Mouse (Mus musculus): ENCODE data around the gene Adm2. TPM values are rescaled to one million over a fixed set of nuclear protein-coding genes. Genes with fewer than 3 reads are reported as not detected.

Gene Adm2
- polyA plus RNA-seq, 1 experiment from 2014 or later, result 0.64 TPM

GRCm38 (mm10) chr15:89356372-89356771 is 33.9 kb downstream of the Adm2 start:
- ATAC-seq (ENCODE audit: low read depth), result peak; percentile 87
- Histone ChIP-seq H3K36me3 (ENCODE audit: control insufficient read depth, insufficient read depth, low read length) (peaks cover 32% of the 10 kb centered on the region), H3K9ac (ENCODE audit: low read length) (peak overlapping the region; percentile 88), H3K4me3 (ENCODE audit: low read length) (peak overlapping the region; percentile 74), H3K27ac (ENCODE audit: low read length) (peak overlapping the region; percentile 93), H3K9me3 (ENCODE audit: control insufficient read depth, low read length) (no peaks in the 10 kb centered on the region), H3K4me1 (replicated peaks; ENCODE audit: control insufficient read depth, insufficient read depth, low read length) (peaks cover 15% of the 10 kb centered on the region), H3K27me3 (ENCODE audit: control insufficient read depth, insufficient read depth, low read depth, low read length) (no peaks in the 10 kb centered on the region), H3K4me2 (ENCODE audit: low read depth, low read length) (peak overlapping the region; percentile 71)
- under 1% methylated on average over 15 of the region's 15 CpGs for WGBS

DNA sequence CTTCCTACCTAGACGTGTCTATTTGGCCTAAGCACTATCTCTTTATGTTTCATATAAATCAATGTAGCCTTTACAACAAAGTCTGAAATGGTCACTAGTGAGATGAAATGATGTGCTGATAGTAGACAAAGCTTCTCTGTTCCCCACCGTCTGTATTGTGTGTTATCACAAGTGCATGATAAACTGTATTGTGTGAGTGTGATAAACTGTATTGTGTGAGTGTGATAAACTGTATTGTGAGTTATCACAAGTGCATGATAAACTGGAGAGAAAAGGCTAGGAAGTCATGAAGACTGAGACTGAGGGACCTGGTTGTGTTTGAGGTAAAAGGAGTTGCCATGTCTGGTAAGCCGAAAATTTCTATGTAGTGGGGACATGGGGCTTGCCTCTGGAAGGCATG is 36.3 kb downstream of the Adm2 start:
- 62% methylated on average over 3 of the region's 3 CpGs for WGBS
- no peak overlapping the region for H3K9ac ChIP-seq (ENCODE audit: low read length)
- no peaks in the 10 kb centered on the region for H3K9me3 ChIP-seq (ENCODE audit: control insufficient read depth, low read length)

GRCm38 (mm10) chr15:89363051-89363450 is 40.5 kb downstream of the Adm2 start:
- H3K4me3 ChIP-seq (ENCODE audit: low read length), result no peak overlapping the region
- no peak overlapping the region for H3K4me2 ChIP-seq (ENCODE audit: low read depth, low read length)
- no peaks in the 10 kb centered on the region for H3K27me3 ChIP-seq (ENCODE audit: control insufficient read depth, insufficient read depth, low read depth, low read length)
- no peak overlapping the region for H3K9ac ChIP-seq (ENCODE audit: low read length)
- peaks cover 67% of the 10 kb centered on the region for H3K36me3 ChIP-seq (ENCODE audit: control insufficient read depth, insufficient read depth, low read length)
- no peaks in the 10 kb centered on the region for H3K9me3 ChIP-seq (ENCODE audit: control insufficient read depth, low read length)
- ATAC-seq (ENCODE audit: low read depth), result peak; percentile 68
- H3K27ac ChIP-seq (ENCODE audit: low read length), result no peak overlapping the region
- WGBS, result 70% methylated on average over 7 of the region's 7 CpGs
- no peaks in the 10 kb centered on the region for H3K4me1 ChIP-seq (replicated peaks; ENCODE audit: control insufficient read depth, insufficient read depth, low read length)

More for the DNA sequence above, 36.3 kb downstream of the Adm2 start:
- H3K4me2 ChIP-seq (ENCODE audit: low read depth, low read length), result no peak overlapping the region
- peaks cover 15% of the 10 kb centered on the region for H3K4me1 ChIP-seq (replicated peaks; ENCODE audit: control insufficient read depth, insufficient read depth, low read length)
- H3K27ac ChIP-seq (ENCODE audit: low read length), result no peak overlapping the region
- H3K27me3 ChIP-seq (ENCODE audit: control insufficient read depth, insufficient read depth, low read depth, low read length), result no peaks in the 10 kb centered on the region
- peaks cover 28% of the 10 kb centered on the region for H3K36me3 ChIP-seq (ENCODE audit: control insufficient read depth, insufficient read depth, low read length)
- ATAC-seq (ENCODE audit: low read depth), result no peak
- no peak overlapping the region for H3K4me3 ChIP-seq (ENCODE audit: low read length)

GRCm38 (mm10) chr15:89365141-89365551 is 42.6 kb downstream of the Adm2 start:
- no peaks in the 10 kb centered on the region for H3K9me3 ChIP-seq (ENCODE audit: control insufficient read depth, low read length)
- no peak overlapping the region for H3K9ac ChIP-seq (ENCODE audit: low read length)
- no peak overlapping the region for H3K4me3 ChIP-seq (ENCODE audit: low read length)
- ATAC-seq (ENCODE audit: low read depth), result no peak
- peaks cover 82% of the 10 kb centered on the region for H3K36me3 ChIP-seq (ENCODE audit: control insufficient read depth, insufficient read depth, low read length)
- no peak overlapping the region for H3K27ac ChIP-seq (ENCODE audit: low read length)
- H3K4me2 ChIP-seq (ENCODE audit: low read depth, low read length), result no peak overlapping the region
- H3K27me3 ChIP-seq (ENCODE audit: control insufficient read depth, insufficient read depth, low read depth, low read length), result no peaks in the 10 kb centered on the region
- no peaks in the 10 kb centered on the region for H3K4me1 ChIP-seq (replicated peaks; ENCODE audit: control insufficient read depth, insufficient read depth, low read length)
- WGBS, result 91% methylated on average over 4 of the region's 4 CpGs

- no peak for ATAC-seq (ENCODE audit: low read depth)
- H3K4me3 ChIP-seq (ENCODE audit: low read length), result no peak overlapping the region
- H3K4me1 ChIP-seq (replicated peaks; ENCODE audit: control insufficient read depth, insufficient read depth, low read length), result peaks cover 13% of the 10 kb centered on the region
- WGBS, result 90% methylated on average over 13 of the region's 13 CpGs
- no peak overlapping the region for H3K4me2 ChIP-seq (ENCODE audit: low read depth, low read length)
- peaks cover 11% of the 10 kb centered on the region for H3K27me3 ChIP-seq (ENCODE audit: control insufficient read depth, insufficient read depth, low read depth, low read length)
- peaks cover 46% of the 10 kb centered on the region for H3K36me3 ChIP-seq (ENCODE audit: control insufficient read depth, insufficient read depth, low read length)
- H3K9ac ChIP-seq (ENCODE audit: low read length), result no peak overlapping the region
- H3K9me3 ChIP-seq (ENCODE audit: control insufficient read depth, low read length), result no peaks in the 10 kb centered on the region
- H3K27ac ChIP-seq (ENCODE audit: low read length), result no peak overlapping the region
Measured at GRCm38 (mm10) chr15:89372068-89372467, 49.5 kb downstream of the Adm2 start.

DNA sequence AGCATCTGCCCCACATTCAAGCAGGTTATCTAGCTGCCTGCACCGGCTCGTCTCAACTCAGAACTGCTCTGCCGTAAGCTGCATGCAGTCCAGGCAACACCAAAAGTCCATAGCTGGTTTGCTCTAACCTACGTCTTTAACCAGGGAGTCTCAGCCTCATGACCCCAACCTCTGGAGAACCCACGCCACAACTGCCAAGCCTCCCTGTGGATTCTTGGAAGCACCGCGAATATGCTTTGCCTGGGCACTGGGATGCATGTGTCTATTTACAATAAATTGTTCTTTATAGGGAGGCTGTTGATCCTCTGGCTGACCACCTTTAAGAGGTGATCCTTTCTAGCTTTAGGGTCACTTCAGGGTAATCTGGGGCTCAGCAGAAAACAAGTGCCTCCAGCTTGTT is 50.0 kb downstream of the Adm2 start:
- H3K4me3 ChIP-seq (ENCODE audit: low read length), result peak overlapping the region; percentile 81
- H3K36me3 ChIP-seq (ENCODE audit: control insufficient read depth, insufficient read depth, low read length), result peaks cover 42% of the 10 kb centered on the region
- 79% methylated on average over 7 of the region's 7 CpGs for WGBS
- H3K9ac ChIP-seq (ENCODE audit: low read length), result peak overlapping the region; percentile 91
- ATAC-seq (ENCODE audit: low read depth), result no peak
- H3K9me3 ChIP-seq (ENCODE audit: control insufficient read depth, low read length), result no peaks in the 10 kb centered on the region
- H3K27ac ChIP-seq (ENCODE audit: low read length), result no peak overlapping the region
- H3K27me3 ChIP-seq (ENCODE audit: control insufficient read depth, insufficient read depth, low read depth, low read length), result peaks cover 15% of the 10 kb centered on the region
- no peak overlapping the region for H3K4me2 ChIP-seq (ENCODE audit: low read depth, low read length)
- H3K4me1 ChIP-seq (replicated peaks; ENCODE audit: control insufficient read depth, insufficient read depth, low read length), result peaks cover 15% of the 10 kb centered on the region

GRCm38 (mm10) chr15:89373027-89373761 is 50.7 kb downstream of the Adm2 start:
- H3K4me1 ChIP-seq (replicated peaks; ENCODE audit: control insufficient read depth, insufficient read depth, low read length), result peaks cover 16% of the 10 kb centered on the region
- ATAC-seq (ENCODE audit: low read depth), result peak; percentile 90
- peaks cover 36% of the 10 kb centered on the region for H3K36me3 ChIP-seq (ENCODE audit: control insufficient read depth, insufficient read depth, low read length)
- H3K4me2 ChIP-seq (ENCODE audit: low read depth, low read length), result peak overlapping the region; percentile 94
- peak overlapping the region; percentile 91 for H3K9ac ChIP-seq (ENCODE audit: low read length)
- H3K27me3 ChIP-seq (ENCODE audit: control insufficient read depth, insufficient read depth, low read depth, low read length), result peaks cover 22% of the 10 kb centered on the region
- H3K27ac ChIP-seq (ENCODE audit: low read length), result peak overlapping the region; percentile 97
- WGBS, result 1% methylated on average over 35 of the region's 35 CpGs
- H3K9me3 ChIP-seq (ENCODE audit: control insufficient read depth, low read length), result no peaks in the 10 kb centered on the region
- peak overlapping the region; percentile 81 for H3K4me3 ChIP-seq (ENCODE audit: low read length)

GRCm38 (mm10) chr15:89373762-89374248 is 51.3 kb downstream of the Adm2 start, which contains the start of gene Sco2:
Gene Sco2 (minus strand): TSS chr15:89373846.
- H3K27ac ChIP-seq (ENCODE audit: low read length), result peak within 1 kb of the TSS; percentile 97
- H3K36me3 ChIP-seq (ENCODE audit: control insufficient read depth, insufficient read depth, low read length), result peaks cover 31% of the 10 kb centered on the region
- peak within 1 kb of the TSS; percentile 94 for H3K4me2 ChIP-seq (ENCODE audit: low read depth, low read length)
- peak within 1 kb of the TSS; percentile 81 for H3K4me3 ChIP-seq (ENCODE audit: low read length)
- WGBS, result under 1% methylated on average over 42 of the region's 42 CpGs
- H3K9me3 ChIP-seq (ENCODE audit: control insufficient read depth, low read length), result no peaks in the 10 kb centered on the region
- peak; percentile 85 for ATAC-seq (ENCODE audit: low read depth)
- H3K27me3 ChIP-seq (ENCODE audit: control insufficient read depth, insufficient read depth, low read depth, low read length), result peaks cover 28% of the 10 kb centered on the region
- peaks cover 22% of the 10 kb centered on the region for H3K4me1 ChIP-seq (replicated peaks; ENCODE audit: control insufficient read depth, insufficient read depth, low read length)
- peak within 1 kb of the TSS; percentile 91 for H3K9ac ChIP-seq (ENCODE audit: low read length)
